Mouse (Mus musculus) kidney, embryonic 16.5 days (tissue): ENCODE data around the gene Fgfr2. TPM values are rescaled to one million over a fixed set of nuclear protein-coding genes. Genes with fewer than 3 reads are reported as not detected.
A peak's percentile ranks its signal among the peaks of the same experiment; 100 is the strongest.
"Not testable (repeated sequence)": the region's sequence is repeated elsewhere in the genome, so short reads cannot be mapped to it uniquely, and the experiment has no call there.

Experiments used
- ATAC-seq: fragments of 200-750 bp; cut with Nextera tagmentation; 2 replicates; pipeline ENCODE4 v1.8.0; 2017; ENCODE audit warnings: moderate TSS enrichment; ENCODE audit not compliant: low FRiP score, low TSS enrichment
- H3K27ac ChIP-seq: fragments of 300-500 bp; sonication (generic); 2 replicates; pipeline ENCODE4 v1.5.1; 2014; ENCODE audit warnings: low read length
- H3K27me3 ChIP-seq: fragments of 300-500 bp; sonication (generic); 2 replicates; pipeline ENCODE4 v1.6.1; 2014; ENCODE audit warnings: low read length, control low read depth, mixed read lengths; ENCODE audit not compliant: insufficient read depth
- H3K36me3 ChIP-seq: fragments of 300-500 bp; sonication (generic); 2 replicates; pipeline ENCODE4 v1.6.1; 2014; ENCODE audit warnings: low read length, control low read depth, mixed read lengths; ENCODE audit not compliant: insufficient read depth
- H3K4me1 ChIP-seq: fragments of 300-500 bp; sonication (generic); 2 replicates; pipeline ENCODE4 v1.6.1; 2014; ENCODE audit warnings: low read length, control low read depth, mixed read lengths; ENCODE audit not compliant: insufficient read depth
- H3K4me2 ChIP-seq: fragments of 300-500 bp; sonication (generic); replicated peaks from 2 replicates; pipeline ENCODE4 v1.6.1; 2014; ENCODE audit warnings: low read depth, low read length
- H3K4me3 ChIP-seq: fragments of 300-500 bp; sonication (generic); 2 replicates; pipeline ENCODE4 v1.5.1; 2014; ENCODE audit warnings: mild to moderate bottlenecking, low read length
- H3K9ac ChIP-seq: fragments of 300-500 bp; sonication (generic); replicated peaks from 2 replicates; pipeline ENCODE4 v1.6.1; 2014; ENCODE audit warnings: low read length
- H3K9me3 ChIP-seq: fragments of 300-500 bp; sonication (generic); 2 replicates; pipeline ENCODE4 v1.6.1; 2016; ENCODE audit warnings: low read length, control low read depth
- WGBS: fragments of 180-500 bp; shearing (Covaris S2); extraction: QIAGEN DNeasy Blood & Tissue Kit; methylation state at CpG from one replicate; pipeline ENCODE4 v1.1.7; 2014; 5-methylcytosine and 5-hydroxymethylcytosine counted together
- polyA plus RNA-seq: library from polyadenylated mRNA; unstranded; fragments of >200 nt; fragmentation: Nextera tagmentation; extraction: Ambion mirVana; gene quantifications from 2 replicates; pipeline ENCODE4 v1.2.1, GENCODE M21; 2015

Gene Fgfr2
- polyA plus RNA-seq, 1 experiment from 2014 or later, result 118 TPM

- 86% methylated on average over 9 of the region's 9 CpGs for WGBS
These were observed 2448.6 kb downstream of the Fgfr2 start for GRCm38 (mm10) chr7:130674526-130674925.

GRCm38 (mm10) chr7:130673169-130674033 is 2449.7 kb downstream of the Fgfr2 start:
- Histone ChIP-seq H3K4me1 (peaks cover 36% of the 10 kb centered on the region), H3K4me3 (no peak overlapping the region), H3K9ac (no peak overlapping the region), H3K36me3 (peaks cover 11% of the 10 kb centered on the region; the same call in 1 of the 2 replicates), H3K27me3 (no peaks in the 10 kb centered on the region), H3K27ac (no peak overlapping the region), H3K9me3 (no peaks in the 10 kb centered on the region), H3K4me2 (no peak overlapping the region)
- 70% methylated on average over 9 of the region's 9 CpGs for WGBS
- ATAC-seq, result peak; percentile 33; the same call in 1 of the 2 replicates

More at GRCm38 (mm10) chr7:130674526-130674925, 2448.6 kb downstream of the Fgfr2 start:
- H3K9me3 ChIP-seq, result no peaks in the 10 kb centered on the region
- H3K36me3 ChIP-seq, result peaks cover 11% of the 10 kb centered on the region; the same call in 1 of the 2 replicates
- no peak overlapping the region for H3K9ac ChIP-seq
- no peaks in the 10 kb centered on the region for H3K27me3 ChIP-seq
- no peak overlapping the region for H3K4me3 ChIP-seq
- peaks cover 25% of the 10 kb centered on the region for H3K4me1 ChIP-seq
- H3K27ac ChIP-seq, result no peak overlapping the region
- H3K4me2 ChIP-seq, result no peak overlapping the region
- no peak for ATAC-seq

GRCm38 (mm10) chr7:130671301-130671700 is 2451.8 kb downstream of the Fgfr2 start:
- Histone ChIP-seq H3K4me2 (no peak overlapping the region), H3K9me3 (no peaks in the 10 kb centered on the region), H3K4me3 (no peak overlapping the region), H3K36me3 (peaks cover 9% of the 10 kb centered on the region; the same call in 1 of the 2 replicates), H3K27me3 (no peaks in the 10 kb centered on the region), H3K9ac (no peak overlapping the region), H3K27ac (no peak overlapping the region), H3K4me1 (peaks cover 32% of the 10 kb centered on the region)
- no peak for ATAC-seq
- WGBS, result 48% methylated on average over 6 of the region's 6 CpGs

- peaks cover 6% of the 10 kb centered on the region for H3K36me3 ChIP-seq
- no peak overlapping the region for H3K9ac ChIP-seq
- peaks cover 3% of the 10 kb centered on the region for H3K9me3 ChIP-seq
- peak overlapping the region; percentile 21; the same call in 1 of the 2 replicates for H3K27ac ChIP-seq
- peaks cover 32% of the 10 kb centered on the region for H3K4me1 ChIP-seq
- H3K4me2 ChIP-seq, result no peak overlapping the region
- H3K27me3 ChIP-seq, result no peaks in the 10 kb centered on the region
- WGBS, result 71% methylated on average over 4 of the region's 4 CpGs
- ATAC-seq, result 0 out of 2 replicates have a peak, but pooled peaks have one; percentile 11
- H3K4me3 ChIP-seq, result no peak overlapping the region
These were observed 2452.8 kb downstream of the Fgfr2 start for GRCm38 (mm10) chr7:130670358-130670757.

- Histone ChIP-seq H3K4me1 (peaks cover 32% of the 10 kb centered on the region), H3K4me3 (no peak overlapping the region), H3K27me3 (no peaks in the 10 kb centered on the region), H3K9ac (no peak overlapping the region), H3K36me3 (peaks cover 11% of the 10 kb centered on the region), H3K27ac (peak overlapping the region; percentile 48), H3K9me3 (peaks cover 3% of the 10 kb centered on the region), H3K4me2 (no peak overlapping the region)
- WGBS, result 56% methylated on average over 8 of the region's 8 CpGs
- ATAC-seq, result no peak
These were observed 2453.7 kb downstream of the Fgfr2 start for GRCm38 (mm10) chr7:130669370-130669881.

- Histone ChIP-seq H3K9me3 (peaks cover 5% of the 10 kb centered on the region), H3K9ac (no peak overlapping the region), H3K4me3 (no peak overlapping the region), H3K4me1 (peaks cover 32% of the 10 kb centered on the region), H3K27ac (peak overlapping the region; percentile 48), H3K4me2 (no peak overlapping the region), H3K27me3 (no peaks in the 10 kb centered on the region), H3K36me3 (peaks cover 17% of the 10 kb centered on the region)
- 37% methylated on average over 7 of the region's 7 CpGs for WGBS
- peak; percentile 66 for ATAC-seq
These were observed 2454.3 kb downstream of the Fgfr2 start for GRCm38 (mm10) chr7:130668729-130669281.

- 75% methylated on average over 1 of the region's 1 CpGs for WGBS
- Histone ChIP-seq H3K4me1 (peaks cover 32% of the 10 kb centered on the region), H3K36me3 (peaks cover 24% of the 10 kb centered on the region), H3K9me3 (peaks cover 10% of the 10 kb centered on the region)
- H3K27ac ChIP-seq, H3K4me3 ChIP-seq, H3K4me2 ChIP-seq, H3K27me3 ChIP-seq, ATAC-seq, H3K9ac ChIP-seq: not testable (repeated sequence)
These were observed 2455.1 kb downstream of the Fgfr2 start for GRCm38 (mm10) chr7:130668013-130668412.

- Histone ChIP-seq H3K36me3 (peaks cover 24% of the 10 kb centered on the region), H3K4me2 (no peak overlapping the region), H3K9me3 (peaks cover 10% of the 10 kb centered on the region), H3K27ac (no peak overlapping the region), H3K27me3 (no peaks in the 10 kb centered on the region), H3K9ac (no peak overlapping the region), H3K4me1 (peaks cover 26% of the 10 kb centered on the region), H3K4me3 (no peak overlapping the region)
- WGBS, result 95% methylated on average over 9 of the region's 9 CpGs
- no peak for ATAC-seq
These were observed 2457.8 kb downstream of the Fgfr2 start for GRCm38 (mm10) chr7:130665358-130665757.

- ATAC-seq, result no peak
- no peak overlapping the region for H3K9ac ChIP-seq
- H3K27ac ChIP-seq, result no peak overlapping the region
These were observed 2458.5 kb downstream of the Fgfr2 start for GRCm38 (mm10) chr7:130664629-130665028.

More at GRCm38 (mm10) chr7:130664629-130665028, 2458.5 kb downstream of the Fgfr2 start:
- H3K4me3 ChIP-seq, result no peak overlapping the region
- no peaks in the 10 kb centered on the region for H3K27me3 ChIP-seq
- H3K9me3 ChIP-seq, result peaks cover 10% of the 10 kb centered on the region
- WGBS, result 87% methylated on average over 5 of the region's 5 CpGs
- peaks cover 24% of the 10 kb centered on the region for H3K36me3 ChIP-seq
- peaks cover 20% of the 10 kb centered on the region for H3K4me1 ChIP-seq
- H3K4me2 ChIP-seq, result no peak overlapping the region
